Mouse (Mus musculus): ENCODE data around the gene Egfl7.

DNA sequence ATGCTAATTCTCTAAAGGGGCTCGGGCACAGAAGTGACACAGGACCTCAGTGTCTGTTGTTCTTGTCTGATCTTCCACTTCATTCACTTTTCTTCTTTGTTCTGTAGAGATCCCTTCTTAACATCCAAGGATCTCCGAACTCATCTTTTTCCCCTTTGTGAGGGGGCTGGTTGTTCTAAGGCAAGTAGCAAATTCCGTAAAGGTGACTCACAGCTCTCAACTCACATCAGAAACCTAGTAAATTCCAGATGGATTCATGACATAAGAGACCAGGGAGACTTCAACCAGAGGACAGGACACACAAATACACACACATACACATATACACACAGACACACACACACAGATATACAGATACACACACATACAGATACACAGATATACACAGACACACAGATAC is 30.7 kb downstream of the Egfl7 start:
- TF ChIP-seq CTCF (IDR thresholded peaks at IDR 0.05; ENCODE audit: low read depth, low read length) = no peak
- TF ChIP-seq POLR2A (IDR thresholded peaks at IDR 0.05; ENCODE audit: borderline replicate concordance, low read depth, low read length) = no peak
